Mouse (Mus musculus): ENCODE data around the gene Lsm2. TPM values are rescaled to one million over a fixed set of nuclear protein-coding genes. Genes with fewer than 3 reads are reported as not detected.
A peak's percentile ranks its signal among the peaks of the same experiment; 100 is the strongest.

The Lsm2 gene
- polyA plus RNA-seq, 1 experiment = 37.1 TPM

DNA sequence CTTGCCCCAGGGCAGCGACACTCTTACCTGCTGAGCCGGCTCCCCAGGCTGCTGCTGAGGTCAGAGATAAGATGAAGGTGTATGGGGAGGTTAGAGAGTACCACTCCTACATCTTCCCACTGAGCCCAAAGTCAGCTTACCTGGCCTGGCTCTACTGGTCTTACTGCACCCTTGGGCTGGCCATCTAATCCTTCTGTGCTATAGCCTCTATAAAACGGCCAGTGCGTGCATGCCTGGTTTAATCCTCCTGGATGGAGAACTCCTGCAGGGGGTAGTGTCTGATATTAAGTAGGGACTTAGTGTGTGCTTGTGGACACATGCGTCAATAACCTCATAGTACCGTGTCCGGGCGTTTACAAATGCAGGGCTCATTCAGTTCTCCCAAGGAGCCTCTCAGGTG lies 38.9 kb downstream of the Lsm2 start:
- TF ChIP-seq POLR2A (IDR thresholded peaks at IDR 0.05; ENCODE audit: borderline replicate concordance, low read depth, low read length) (no peak), CTCF (IDR thresholded peaks at IDR 0.05; ENCODE audit: low read depth, low read length) (no peak)
- H3K4me1 ChIP-seq (ENCODE audit: control insufficient read depth, insufficient read depth, low read length) = peaks cover 26% of the 10 kb centered on the region
- no peak overlapping the region for H3K27ac ChIP-seq (ENCODE audit: insufficient read depth, low read depth, low read length)
- no peak overlapping the region for H3K4me3 ChIP-seq (ENCODE audit: insufficient read depth, low read length)

DNA sequence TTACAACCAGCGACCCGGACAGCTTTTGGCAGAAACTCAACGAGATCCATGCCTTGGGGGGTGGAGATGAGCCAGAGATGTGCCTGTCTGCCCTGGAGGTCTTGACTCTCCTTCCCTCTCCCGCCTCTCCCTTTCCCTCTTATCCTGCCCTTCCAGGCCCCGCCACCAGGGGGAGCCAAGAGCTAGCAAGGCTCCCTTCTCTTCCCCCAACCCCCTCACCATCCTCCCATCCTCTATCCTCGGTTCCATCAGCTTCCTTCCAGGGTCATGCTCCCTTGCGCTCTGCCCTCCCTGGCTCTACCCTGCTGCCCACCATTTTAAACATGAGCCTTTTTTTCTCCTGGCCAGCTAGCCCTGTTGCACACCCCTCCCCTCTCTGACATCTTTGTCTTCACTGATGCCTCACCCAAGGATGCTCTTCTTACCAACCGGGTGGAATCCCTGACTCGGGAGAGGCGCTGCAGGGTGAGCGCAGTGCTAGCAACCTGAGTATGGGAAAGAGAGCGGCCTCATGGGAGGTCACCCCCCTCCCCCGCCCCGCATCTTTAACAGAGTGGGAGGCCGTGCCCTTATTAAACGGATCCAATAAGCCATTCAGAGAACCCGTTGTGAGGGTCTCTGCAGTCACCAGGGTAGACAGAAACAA lies 39.6 kb downstream of the Lsm2 start:
- Histone ChIP-seq H3K4me1 (ENCODE audit: control insufficient read depth, insufficient read depth, low read length) (peaks cover 26% of the 10 kb centered on the region), H3K4me3 (ENCODE audit: insufficient read depth, low read length) (no peak overlapping the region), H3K27ac (ENCODE audit: insufficient read depth, low read depth, low read length) (no peak overlapping the region)
- TF ChIP-seq POLR2A (IDR thresholded peaks at IDR 0.05; ENCODE audit: borderline replicate concordance, low read depth, low read length) (no peak), CTCF (IDR thresholded peaks at IDR 0.05; ENCODE audit: low read depth, low read length) (peak; percentile 92)

DNA sequence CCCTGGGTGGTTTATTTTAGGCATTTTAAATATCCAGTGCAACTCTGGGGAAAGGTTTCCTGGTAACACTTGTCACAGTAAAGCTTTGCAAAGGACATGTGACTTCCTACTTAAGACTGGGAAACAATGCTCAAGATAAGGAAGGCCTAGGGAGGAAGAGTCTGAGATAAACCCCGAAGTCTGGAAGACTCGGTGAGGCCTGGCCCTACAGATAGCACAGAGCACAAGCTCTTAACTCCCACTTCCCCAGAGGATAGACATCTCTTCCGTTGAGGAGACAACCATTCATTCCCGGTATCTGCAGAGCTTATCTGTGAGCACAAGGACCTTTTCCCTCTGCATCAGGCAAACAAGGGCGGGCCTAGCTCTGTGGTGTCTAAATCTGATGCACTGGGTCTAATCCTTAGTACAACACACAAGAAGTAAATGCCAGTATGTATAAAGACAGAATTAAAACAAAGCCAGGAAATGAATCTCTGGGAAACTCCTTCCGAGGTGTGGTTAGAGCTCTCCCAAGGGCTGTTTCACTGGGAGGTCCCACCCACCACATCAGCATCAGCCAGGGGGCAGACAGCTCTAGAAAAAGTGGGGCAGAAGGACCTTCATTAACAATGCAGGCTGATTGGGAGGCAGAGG lies 40.3 kb downstream of the Lsm2 start:
- H3K27ac ChIP-seq (ENCODE audit: insufficient read depth, low read depth, low read length) = no peak overlapping the region
- TF ChIP-seq POLR2A (IDR thresholded peaks at IDR 0.05; ENCODE audit: borderline replicate concordance, low read depth, low read length) (no peak), CTCF (IDR thresholded peaks at IDR 0.05; ENCODE audit: low read depth, low read length) (no peak)
- H3K4me3 ChIP-seq (ENCODE audit: insufficient read depth, low read length) = no peak overlapping the region
- H3K4me1 ChIP-seq (ENCODE audit: control insufficient read depth, insufficient read depth, low read length) = peaks cover 26% of the 10 kb centered on the region

DNA sequence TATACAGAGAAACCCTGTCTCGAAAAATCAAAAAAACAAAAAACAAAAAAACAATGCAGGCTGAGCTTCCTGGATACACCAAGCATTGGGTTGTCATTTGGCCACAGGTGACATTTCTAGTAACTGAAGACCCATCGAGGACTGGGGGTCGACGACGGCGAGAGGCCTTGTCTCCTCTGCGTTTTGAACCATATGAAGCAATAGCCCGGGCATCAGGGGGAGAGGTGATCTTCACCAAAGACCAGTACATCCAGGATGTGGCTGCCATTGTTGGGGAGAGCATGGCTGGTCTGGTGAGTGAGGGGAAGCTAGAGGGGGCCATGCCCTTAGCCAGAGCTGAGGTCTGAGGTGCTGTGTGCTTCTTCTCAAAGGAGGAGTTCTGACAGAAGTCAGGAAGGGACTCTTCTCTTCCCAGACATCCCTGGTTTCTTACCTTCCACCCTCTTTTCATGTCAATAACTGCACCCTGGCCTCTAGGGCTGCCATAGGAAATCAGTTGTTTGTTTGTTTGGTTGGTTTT lies 40.9 kb downstream of the Lsm2 start:
- H3K4me1 ChIP-seq (ENCODE audit: control insufficient read depth, insufficient read depth, low read length) = peaks cover 26% of the 10 kb centered on the region
- H3K27ac ChIP-seq (ENCODE audit: insufficient read depth, low read depth, low read length) = no peak overlapping the region
- TF ChIP-seq POLR2A (IDR thresholded peaks at IDR 0.05; ENCODE audit: borderline replicate concordance, low read depth, low read length) = no peak
- TF ChIP-seq CTCF (IDR thresholded peaks at IDR 0.05; ENCODE audit: low read depth, low read length) = no peak
- H3K4me3 ChIP-seq (ENCODE audit: insufficient read depth, low read length) = no peak overlapping the region

DNA sequence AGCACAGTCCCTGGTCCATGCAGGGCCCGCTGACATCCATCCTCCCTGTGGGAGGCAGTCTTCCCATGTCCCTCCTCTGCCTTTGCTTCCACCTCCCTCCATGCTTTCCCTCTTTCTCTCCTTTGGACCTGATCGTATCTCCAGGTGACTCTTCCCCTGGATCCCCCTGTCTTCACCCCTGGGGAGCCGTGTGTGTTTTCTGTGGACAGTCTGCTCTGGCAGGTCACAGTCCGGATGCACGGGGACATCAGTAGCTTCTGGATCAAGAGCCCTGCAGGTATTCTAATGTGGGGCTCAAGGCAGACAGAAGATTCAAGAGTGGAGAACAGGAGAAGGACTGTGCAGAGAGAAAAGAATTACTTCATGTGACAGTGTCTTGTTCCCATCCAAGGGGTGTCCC lies 41.6 kb downstream of the Lsm2 start:
- Histone ChIP-seq H3K4me1 (ENCODE audit: control insufficient read depth, insufficient read depth, low read length) (peaks cover 26% of the 10 kb centered on the region), H3K4me3 (ENCODE audit: insufficient read depth, low read length) (no peak overlapping the region), H3K27ac (ENCODE audit: insufficient read depth, low read depth, low read length) (no peak overlapping the region)
- TF ChIP-seq POLR2A (IDR thresholded peaks at IDR 0.05; ENCODE audit: borderline replicate concordance, low read depth, low read length) = no peak
- TF ChIP-seq CTCF (IDR thresholded peaks at IDR 0.05; ENCODE audit: low read depth, low read length) = no peak

DNA sequence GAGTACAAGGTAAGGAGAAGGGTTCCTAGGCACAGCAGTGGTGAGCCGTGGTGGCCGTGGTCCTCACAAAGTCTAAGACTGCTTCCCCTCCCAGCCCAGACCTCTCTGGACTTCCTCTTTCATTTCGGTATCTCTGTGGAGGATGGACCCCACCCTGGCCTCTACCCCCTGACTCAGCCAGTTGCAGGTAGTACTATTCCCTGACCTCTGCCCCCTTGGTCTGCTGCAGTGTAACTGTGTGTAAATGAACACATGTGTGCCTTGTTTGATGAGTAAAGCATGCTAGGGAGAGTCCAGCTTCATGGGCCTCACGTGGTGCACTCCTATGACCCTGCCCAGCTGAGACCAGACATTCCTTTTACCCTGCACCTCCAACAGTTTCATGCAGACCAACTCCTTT lies 42.1 kb downstream of the Lsm2 start:
- H3K4me3 ChIP-seq (ENCODE audit: insufficient read depth, low read length) = peak overlapping the region; percentile 35; the same call in 1 of the 2 replicates
- no peak overlapping the region for H3K27ac ChIP-seq (ENCODE audit: insufficient read depth, low read depth, low read length)
- H3K4me1 ChIP-seq (ENCODE audit: control insufficient read depth, insufficient read depth, low read length) = peaks cover 26% of the 10 kb centered on the region
- no peak for TF ChIP-seq CTCF (IDR thresholded peaks at IDR 0.05; ENCODE audit: low read depth, low read length)
- no peak for TF ChIP-seq POLR2A (IDR thresholded peaks at IDR 0.05; ENCODE audit: borderline replicate concordance, low read depth, low read length)

DNA sequence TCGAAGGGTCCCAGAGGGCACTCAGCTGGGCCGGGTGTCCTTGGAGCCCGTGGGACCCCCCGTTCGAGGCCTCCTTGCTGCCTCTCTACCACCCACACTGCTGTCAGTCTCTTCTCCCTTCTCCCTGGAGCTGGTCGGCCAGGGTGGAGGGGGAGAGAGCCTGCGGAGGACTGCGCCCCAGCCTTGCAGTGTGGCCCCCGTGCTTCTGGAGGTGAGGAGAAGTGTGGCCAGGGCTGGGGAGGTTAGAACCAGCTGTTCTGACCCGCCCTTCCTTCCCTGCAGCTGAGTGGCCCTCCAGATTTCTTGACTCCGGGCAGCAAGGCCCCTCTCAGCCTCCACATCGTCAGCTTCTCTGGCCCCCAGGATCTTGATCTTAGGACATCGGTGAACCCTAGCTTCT lies 42.6 kb downstream of the Lsm2 start:
- Histone ChIP-seq H3K4me3 (ENCODE audit: insufficient read depth, low read length) (no peak overlapping the region), H3K4me1 (ENCODE audit: control insufficient read depth, insufficient read depth, low read length) (peaks cover 26% of the 10 kb centered on the region), H3K27ac (ENCODE audit: insufficient read depth, low read depth, low read length) (no peak overlapping the region)

DNA sequence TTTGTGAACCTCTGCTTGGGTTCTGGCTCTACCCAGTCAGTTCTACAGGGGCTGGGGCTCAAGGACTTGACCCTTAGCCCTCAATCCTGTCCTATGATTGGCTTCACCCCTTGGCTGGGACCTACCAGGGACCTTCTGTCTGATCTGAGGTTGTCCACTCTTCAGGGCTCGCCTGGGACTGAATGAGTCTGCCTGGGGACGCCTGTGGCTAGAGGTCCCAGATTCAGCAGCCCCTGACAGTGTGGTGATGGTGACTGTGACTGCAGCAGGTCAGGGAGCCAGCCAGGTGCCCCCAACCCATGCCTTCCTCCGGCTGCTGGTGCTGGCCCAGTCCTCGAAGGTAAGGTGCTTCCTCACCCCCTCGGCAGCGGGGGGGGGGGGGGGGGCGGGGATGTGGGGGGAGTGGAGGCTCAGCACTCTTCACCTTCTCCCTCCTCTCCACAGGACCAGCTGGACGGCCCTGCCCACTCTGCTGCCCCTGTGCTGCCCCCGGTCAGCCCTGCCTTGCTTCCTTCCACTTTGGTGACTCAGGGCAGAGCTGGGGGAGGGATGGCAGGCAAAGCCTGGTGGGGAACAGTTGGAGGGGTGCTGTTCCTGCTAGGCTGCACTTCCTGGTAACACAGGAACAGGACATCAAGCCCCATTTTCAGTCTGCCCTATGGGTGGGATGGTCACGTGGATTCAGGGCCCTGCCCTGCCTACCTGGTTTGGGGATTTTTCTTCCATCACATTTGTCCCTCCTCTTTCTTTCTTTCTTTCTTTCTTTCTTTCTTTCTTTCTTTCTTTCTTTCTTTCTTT lies 43.2 kb downstream of the Lsm2 start:
- peaks cover 26% of the 10 kb centered on the region for H3K4me1 ChIP-seq (ENCODE audit: control insufficient read depth, insufficient read depth, low read length)
- TF ChIP-seq CTCF (IDR thresholded peaks at IDR 0.05; ENCODE audit: low read depth, low read length) (no peak), POLR2A (IDR thresholded peaks at IDR 0.05; ENCODE audit: borderline replicate concordance, low read depth, low read length) (no peak)
- no peak overlapping the region for H3K4me3 ChIP-seq (ENCODE audit: insufficient read depth, low read length)
- no peak overlapping the region for H3K27ac ChIP-seq (ENCODE audit: insufficient read depth, low read depth, low read length)

More for the DNA sequence above, 42.6 kb downstream of the Lsm2 start:
- no peak for TF ChIP-seq CTCF (IDR thresholded peaks at IDR 0.05; ENCODE audit: low read depth, low read length)
- TF ChIP-seq POLR2A (IDR thresholded peaks at IDR 0.05; ENCODE audit: borderline replicate concordance, low read depth, low read length) = no peak

DNA sequence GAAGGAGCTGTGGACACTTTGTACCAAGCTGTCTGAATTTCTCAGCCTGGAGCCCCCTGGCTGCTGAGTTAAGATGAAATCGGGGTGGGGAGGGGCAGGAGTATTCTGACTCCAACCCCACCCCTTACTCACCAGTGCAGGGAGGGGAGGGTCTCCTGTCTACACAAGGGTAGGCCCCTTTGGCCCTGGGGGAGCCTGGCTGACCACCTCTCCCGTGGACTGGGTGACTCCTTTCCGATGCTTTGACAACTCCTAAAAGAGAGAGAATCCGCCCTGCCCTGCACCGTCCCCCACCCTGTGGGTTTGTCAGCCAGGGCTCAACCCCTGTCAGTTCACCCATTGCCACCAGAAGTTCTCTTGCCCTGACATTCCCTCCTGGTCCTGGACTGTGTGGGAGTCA lies 44.5 kb downstream of the Lsm2 start:
- TF ChIP-seq POLR2A (IDR thresholded peaks at IDR 0.05; ENCODE audit: borderline replicate concordance, low read depth, low read length) = no peak
- no peak for TF ChIP-seq CTCF (IDR thresholded peaks at IDR 0.05; ENCODE audit: low read depth, low read length)
- H3K4me3 ChIP-seq (ENCODE audit: insufficient read depth, low read length) = no peak overlapping the region
- no peak overlapping the region for H3K27ac ChIP-seq (ENCODE audit: insufficient read depth, low read depth, low read length)
- H3K4me1 ChIP-seq (ENCODE audit: control insufficient read depth, insufficient read depth, low read length) = peaks cover 29% of the 10 kb centered on the region
